Mouse (Mus musculus): Measurements from ENCODE around the gene Kif6.

DNA sequence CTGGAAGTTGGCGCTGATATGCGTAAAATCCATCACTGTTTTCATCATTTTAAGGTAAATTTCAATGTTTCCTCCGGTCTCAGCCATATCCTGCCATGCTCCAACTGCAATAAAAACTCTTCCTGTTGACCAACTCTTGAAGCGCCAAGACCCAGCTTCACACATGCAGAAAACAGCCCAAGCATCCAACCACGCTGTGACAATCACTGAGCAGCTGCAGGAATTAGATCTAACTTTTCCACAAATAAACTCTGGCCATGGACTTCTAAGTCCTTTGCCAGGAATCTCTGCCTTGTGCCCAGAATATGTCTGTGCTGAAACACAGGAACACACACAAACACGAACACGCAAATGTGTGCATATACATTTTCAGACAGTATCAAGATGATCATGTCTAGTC is 138.9 kb downstream of the Kif6 start:
- TF ChIP-seq GATA1 (IDR thresholded peaks at IDR 0.05; ENCODE audit: borderline replicate concordance, low read length): no peak
- TF ChIP-seq FLI1 (IDR thresholded peaks at IDR 0.05; ENCODE audit: low read length): no peak

All from megakaryocyte, embryonic 14.5 days (primary cell).